Mouse (Mus musculus) MEL (cell line): ENCODE measurements around the gene Mcf2l. TPM values are rescaled to one million over a fixed set of nuclear protein-coding genes. Genes with fewer than 3 reads are reported as not detected.

Experiments
- DNase-seq: peaks from one replicate; pipeline ENCODE4 v3.0.0; 2011; ENCODE audit warnings: low read depth, low spot score
- H3K27ac ChIP-seq: 2 replicates; pipeline ENCODE4 v1.5.1; 2012; ENCODE audit warnings: low read depth, mild to moderate bottlenecking, control low read depth, low read length, moderate library complexity; ENCODE audit not compliant: control insufficient read depth
- H3K27me3 ChIP-seq, 2 experiments: fragments of 150-350 bp in 1 of 2; sonication (generic) in 1 of 2; 2 replicates each; pipeline ENCODE4 v1.6.1; 2012; ENCODE audit warnings: low read length in 2 of 2, mild to moderate bottlenecking in 2 of 2, improper control_type of control experiment in 1 of 2, moderate library complexity in 1 of 2; ENCODE audit not compliant: insufficient read depth in 2 of 2, control insufficient read depth in 1 of 2
- H3K36me3 ChIP-seq, 2 experiments: 2 replicates each; pipeline ENCODE4 v1.6.1; 2012 to 2014; ENCODE audit warnings: low read length in 2 of 2, improper control_type of control experiment in 1 of 2, inconsistent platforms in 1 of 2, mild to moderate bottlenecking in 1 of 2; ENCODE audit not compliant: insufficient read depth in 2 of 2, control insufficient read depth in 1 of 2
- H3K4me1 ChIP-seq, 2 experiments: fragments of 150-350 bp in 1 of 2; sonication (generic) in 1 of 2; 2 replicates each; pipeline ENCODE4 v1.6.1; 2012; ENCODE audit warnings: low read length in 2 of 2, improper control_type of control experiment in 1 of 2, mild to moderate bottlenecking in 1 of 2; ENCODE audit not compliant: insufficient read depth in 2 of 2, control insufficient read depth in 1 of 2
- H3K4me3 ChIP-seq, 2 experiments: fragments of 150-350 bp in 1 of 2; sonication (generic) in 1 of 2; 2 replicates each; pipeline ENCODE4 v1.5.1; 2012; ENCODE audit warnings: low read depth in 2 of 2, low read length in 2 of 2, mild to moderate bottlenecking in 2 of 2, moderate library complexity in 2 of 2, control low read depth in 1 of 2, improper control_type of control experiment in 1 of 2; ENCODE audit not compliant: control insufficient read depth in 1 of 2, insufficient read depth in 1 of 2
- H3K79me2 ChIP-seq: 2 replicates; pipeline ENCODE4 v1.6.1; 2012; ENCODE audit warnings: mild to moderate bottlenecking, low read length, moderate library complexity; ENCODE audit not compliant: control insufficient read depth, poor library complexity, insufficient read depth
- H3K9ac ChIP-seq: 2 replicates; pipeline ENCODE4 v1.6.1; 2012; ENCODE audit warnings: low read depth, mild to moderate bottlenecking, control low read depth, low read length, moderate library complexity; ENCODE audit not compliant: control insufficient read depth, poor library complexity, severe bottlenecking
- H3K9me3 ChIP-seq: fragments of 150-350 bp; sonication (generic); replicated peaks from 2 replicates; pipeline ENCODE4 v1.6.1; 2012; ENCODE audit warnings: mild to moderate bottlenecking, low read length, improper control_type of control experiment, moderate library complexity; ENCODE audit not compliant: insufficient read depth
- BHLHE40 ChIP-seq: IDR thresholded peaks from 2 replicates; pipeline ENCODE4 v1.6.1; 2012; ENCODE audit warnings: low read depth, mild to moderate bottlenecking, inconsistent platforms, low read length, improper control_type of control experiment, borderline replicate concordance
- CHD2 ChIP-seq: IDR thresholded peaks from 2 replicates; pipeline ENCODE4 v1.6.1; 2011; ENCODE audit warnings: low read length, improper control_type of control experiment
- ETS1 ChIP-seq: IDR thresholded peaks from 2 replicates; pipeline ENCODE4 v1.6.1; 2012; ENCODE audit warnings: low read depth, mild to moderate bottlenecking, inconsistent platforms, low read length, improper control_type of control experiment, moderate library complexity
- MAFK ChIP-seq: IDR thresholded peaks from 2 replicates; pipeline ENCODE4 v1.6.1; 2011; ENCODE audit warnings: low read depth, mild to moderate bottlenecking, low read length, improper control_type of control experiment, borderline replicate concordance
- MAZ ChIP-seq: IDR thresholded peaks from 2 replicates; pipeline ENCODE4 v1.6.1; 2012; ENCODE audit warnings: low read depth, mild to moderate bottlenecking, inconsistent platforms, low read length, improper control_type of control experiment
- MEF2A ChIP-seq: IDR thresholded peaks from 2 replicates; pipeline ENCODE4 v1.6.1; 2014; ENCODE audit warnings: low read depth, mild to moderate bottlenecking, inconsistent platforms, low read length, improper control_type of control experiment; ENCODE audit not compliant: poor library complexity, insufficient replicate concordance, severe bottlenecking; ENCODE audit errors: extremely low read depth
- MYB ChIP-seq: IDR thresholded peaks from 2 replicates; pipeline ENCODE4 v1.6.1; 2011; ENCODE audit warnings: mild to moderate bottlenecking, low read depth, low read length, improper control_type of control experiment
- NRF1 ChIP-seq: IDR thresholded peaks from 2 replicates; pipeline ENCODE4 v1.6.1; 2014; ENCODE audit warnings: low read depth, mild to moderate bottlenecking, inconsistent platforms, low read length, improper control_type of control experiment, moderate library complexity; ENCODE audit not compliant: poor library complexity, insufficient read depth, severe bottlenecking
- POLR2A ChIP-seq, 2 experiments: IDR thresholded peaks; 2 replicates each; pipeline ENCODE4 v1.6.1; 2011 to 2012; ENCODE audit warnings: low read length in 2 of 2, mild to moderate bottlenecking in 2 of 2, control low read depth in 1 of 2, improper control_type of control experiment in 1 of 2, low read depth in 1 of 2, moderate library complexity in 1 of 2; ENCODE audit not compliant: control insufficient read depth in 1 of 2, insufficient read depth in 1 of 2, poor library complexity in 1 of 2
- RAD21 ChIP-seq: IDR thresholded peaks from 2 replicates; pipeline ENCODE4 v1.6.1; 2011; ENCODE audit warnings: mild to moderate bottlenecking, low read depth, low read length, improper control_type of control experiment
- SIN3A ChIP-seq: IDR thresholded peaks from 2 replicates; pipeline ENCODE4 v1.6.1; 2012; ENCODE audit warnings: low read length, improper control_type of control experiment, inconsistent platforms
- TAL1 ChIP-seq: IDR thresholded peaks from 2 replicates; pipeline ENCODE4 v1.6.1; 2012; ENCODE audit warnings: mild to moderate bottlenecking, inconsistent platforms, low read length, moderate library complexity, mixed read lengths
- TBP ChIP-seq: IDR thresholded peaks from 2 replicates; pipeline ENCODE4 v1.8.0; 2011; ENCODE audit warnings: low read depth, low read length, improper control_type of control experiment
- TCF12 ChIP-seq: IDR thresholded peaks from 2 replicates; pipeline ENCODE4 v1.6.1; 2014; ENCODE audit warnings: low read depth, mild to moderate bottlenecking, inconsistent platforms, low read length, improper control_type of control experiment, moderate library complexity
- USF1 ChIP-seq: IDR thresholded peaks from 2 replicates; pipeline ENCODE4 v1.6.1; 2014; ENCODE audit warnings: low read depth, mild to moderate bottlenecking, inconsistent platforms, low read length, improper control_type of control experiment, moderate library complexity
- ZKSCAN1 ChIP-seq: IDR thresholded peaks from 2 replicates; pipeline ENCODE4 v1.6.1; 2012; ENCODE audit warnings: low read depth, mild to moderate bottlenecking, inconsistent platforms, low read length, improper control_type of control experiment, moderate library complexity
- ZMIZ1 ChIP-seq: IDR thresholded peaks from 2 replicates; pipeline ENCODE4 v1.6.1; 2012; ENCODE audit warnings: low read depth, mild to moderate bottlenecking, inconsistent platforms, low read length, improper control_type of control experiment, moderate library complexity
- ZNF384 ChIP-seq: IDR thresholded peaks from 2 replicates; pipeline ENCODE4 v1.6.1; 2012; ENCODE audit warnings: low read depth, mild to moderate bottlenecking, inconsistent platforms, low read length, improper control_type of control experiment
- polyA plus RNA-seq, 2 experiments: library from polyadenylated mRNA; stranded (reverse) in 1 of 2; unstranded in 1 of 2; fragments of >175 nt in 1 of 2; fragments of >200 nt in 1 of 2; gene quantifications; 2 replicates each; pipeline versions ENCODE4 v1.2.1 to v1.2.4; 2012; ENCODE audit warnings: low replicate concordance in 2 of 2, low read depth in 1 of 2; ENCODE audit not compliant: insufficient read length in 2 of 2, insufficient read depth in 1 of 2, missing spikeins in 1 of 2
- total RNA-seq: library from RNA; depleted of rRNA; stranded (reverse); fragments of 300-350 nt; gene quantifications from 2 replicates; pipeline ENCODE4 v1.2.3, GENCODE M21; 2012

The Mcf2l gene
- total and polyA plus RNA-seq, 3 experiments, result 1.2 to 3.6 TPM; not detected in 1

DNA sequence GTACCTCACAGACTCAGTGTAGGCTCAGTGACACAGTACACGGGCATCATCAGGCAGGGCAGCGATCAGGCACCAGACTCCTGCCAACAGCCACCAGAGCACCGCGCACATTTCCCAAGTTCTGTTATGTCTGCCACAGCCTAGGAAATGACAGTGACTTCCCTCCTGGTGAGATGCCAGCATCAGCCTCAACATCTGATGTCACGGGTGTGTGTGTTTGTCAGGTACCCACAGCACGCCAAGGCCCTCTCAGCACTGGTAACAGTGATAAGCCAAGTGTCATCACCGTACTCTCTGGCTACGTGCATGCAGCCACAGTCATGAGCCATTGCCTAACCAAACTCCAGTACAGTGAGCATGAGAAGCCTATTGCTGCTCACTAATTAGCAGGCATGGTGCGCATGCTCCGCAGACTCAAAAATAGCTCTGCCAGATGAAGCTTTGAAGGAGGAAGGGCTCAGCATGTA is 162.8 kb downstream of the Mcf2l start:
- no peak for TF ChIP-seq MYB
- TF ChIP-seq SIN3A, result no peak
- no peak for TF ChIP-seq TBP
- TF ChIP-seq USF1, result no peak
- no peak for TF ChIP-seq POLR2A (IDR thresholded peaks at IDR 0.05; ENCODE audit: control insufficient read depth in 1 of 2, insufficient read depth in 1 of 2, low read depth in 1 of 2, low read length in 2 of 2, poor library complexity in 1 of 2)
- no peak for TF ChIP-seq CHD2
- TF ChIP-seq TAL1, result no peak
- no peak for TF ChIP-seq MAFK
- no peak for TF ChIP-seq ZKSCAN1
- no peak for TF ChIP-seq MAZ
- TF ChIP-seq MEF2A, result no peak
- TF ChIP-seq ETS1, result no peak
- no peak for TF ChIP-seq NRF1
- Histone ChIP-seq H3K4me1 (no peaks in the 10 kb centered on the region), H3K9me3 (no peaks in the 10 kb centered on the region), H3K27me3 (peaks cover 0 to 5% of the 10 kb centered on the region in 2 experiments), H3K79me2 (no peaks in the 10 kb centered on the region), H3K27ac (no peak overlapping the region), H3K4me3 (no peak overlapping the region), H3K36me3 (no peaks in the 10 kb centered on the region), H3K9ac (no peak overlapping the region)
- DNase-seq, result no peak

DNA sequence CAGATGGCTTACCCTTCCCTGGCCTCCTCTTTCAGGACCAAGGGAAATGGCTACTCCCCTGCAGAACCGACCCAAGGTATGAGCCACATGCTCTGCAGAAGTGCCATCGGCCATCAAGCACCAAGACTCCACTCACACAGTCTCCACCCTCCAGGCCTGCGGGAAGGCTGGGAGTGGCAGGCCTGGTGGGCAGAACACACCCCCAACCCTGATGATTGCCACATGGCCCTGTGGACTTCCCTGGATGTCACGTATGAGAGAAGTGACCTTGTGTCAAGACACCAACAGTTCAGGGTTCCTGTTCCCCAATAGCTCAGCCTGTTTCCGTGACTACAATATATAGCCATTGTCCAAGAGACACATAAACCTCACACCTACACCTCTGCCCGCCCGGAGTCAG is 163.4 kb downstream of the Mcf2l start, which contains the start of gene F10:
Gene F10 (plus strand): TSS at position 294 of the 400 bp plus-strand sequence.
- Histone ChIP-seq H3K36me3 (no peaks in the 10 kb centered on the region), H3K27ac (no peak within 1 kb of the TSS), H3K27me3 (peaks cover 0 to 2% of the 10 kb centered on the region in 2 experiments; a peak in 3 of 4 replicates), H3K9ac (no peak within 1 kb of the TSS), H3K4me1 (no peaks in the 10 kb centered on the region), H3K9me3 (no peaks in the 10 kb centered on the region)
- no peak for DNase-seq
- no peak for TF ChIP-seq BHLHE40
- no peak for TF ChIP-seq ZNF384
- no peak for TF ChIP-seq ZKSCAN1
- no peak for TF ChIP-seq ZMIZ1
- no peak for TF ChIP-seq TAL1
- no peak for TF ChIP-seq CHD2
- TF ChIP-seq TCF12, result no peak
- TF ChIP-seq RAD21, result no peak
- TF ChIP-seq MAFK, result no peak
- no peak for TF ChIP-seq USF1
- TF ChIP-seq, all 39 proteins: peak for 0
- H3K79me2 ChIP-seq, result no peaks in the 10 kb centered on the region
- H3K4me3 ChIP-seq, result no peak within 1 kb of the TSS
